In genomic region chr11:24689807-24690333, GRCm38 (mm10) we compare ENCODE assay signal across 8 mouse cellular contexts.
DNase-seq lines count a peak whose midpoint lies in the region; ATAC-seq and TF ChIP-seq lines count a peak whose summit lies in the region.

No protein-coding gene starts in this region.

- ATAC-seq in kidney, embryonic 16.5 days (ENCODE audit: low FRiP score, low TSS enrichment), result no peak
- no peak for ATAC-seq in erythroblast, adult 5-6 weeks (replicated peaks; ENCODE audit: low FRiP score, poor library complexity, severe bottlenecking)

- WGBS in kidney, embryonic 16.5 days, result 49% methylated on average over 7 of the region's 7 CpGs
- 40% methylated on average over 7 of the region's 7 CpGs for WGBS in embryonic facial prominence, embryonic 10.5 days

- no peak overlapping the region for H3K27ac ChIP-seq in kidney, embryonic 16.5 days (ENCODE audit: low read length)
- no peak overlapping the region for H3K27ac ChIP-seq in ES-E14 (ENCODE audit: insufficient read depth, low read depth, low read length, poor library complexity, severe bottlenecking)
- no peak overlapping the region for H3K27ac ChIP-seq in embryonic facial prominence, embryonic 10.5 days (replicated peaks)
- no peak overlapping the region for H3K27ac ChIP-seq in testis, adult 2 months (ENCODE audit: control insufficient read depth, insufficient read depth, low read depth, low read length)

- H3K27me3 ChIP-seq in kidney, embryonic 16.5 days (ENCODE audit: insufficient read depth, low read length), result peaks cover 22% of the 10 kb centered on the region
- no peaks in the 10 kb centered on the region for H3K27me3 ChIP-seq in embryonic facial prominence, embryonic 10.5 days (replicated peaks; ENCODE audit: low read depth, poor library complexity, severe bottlenecking)
- no peaks in the 10 kb centered on the region for H3K27me3 ChIP-seq in testis, adult 2 months (ENCODE audit: control insufficient read depth, insufficient read depth, low read length)

- no peaks in the 10 kb centered on the region for H3K36me3 ChIP-seq in kidney, embryonic 16.5 days (ENCODE audit: insufficient read depth, low read length)
- no peaks in the 10 kb centered on the region for H3K36me3 ChIP-seq in ES-E14 (ENCODE audit: control insufficient read depth, insufficient read depth, low read length, poor library complexity, severe bottlenecking)
- H3K36me3 ChIP-seq in embryonic facial prominence, embryonic 10.5 days (replicated peaks), result no peaks in the 10 kb centered on the region
- no peaks in the 10 kb centered on the region for H3K36me3 ChIP-seq in testis, adult 2 months (ENCODE audit: control insufficient read depth, insufficient read depth, low read length)

- H3K4me2 ChIP-seq in kidney, embryonic 16.5 days (replicated peaks; ENCODE audit: low read depth, low read length), result no peak overlapping the region

- peak; percentile 51; the same call in 1 of the 2 replicates for TF ChIP-seq CTCF in testis, adult 2 months (IDR thresholded peaks at IDR 0.05; ENCODE audit: control insufficient read depth, insufficient read depth, insufficient replicate concordance, low read depth, low read length)

- DNase-seq in kidney, adult 11 months, result peak; percentile 2
- peak; percentile 76 for DNase-seq in ES-E14 (ENCODE audit: low read depth, low spot score)
- peak; percentile 78 for DNase-seq in adrenal gland, postnatal 14 days
- peak; percentile 69 for DNase-seq in embryonic facial prominence, embryonic 10.5 days (ENCODE audit: low spot score)
- DNase-seq in lung, postnatal 25 days (ENCODE audit: low spot score), result peak; percentile 16

- H3K4me1 ChIP-seq in kidney, embryonic 16.5 days (ENCODE audit: insufficient read depth, low read length), result no peaks in the 10 kb centered on the region
- no peaks in the 10 kb centered on the region for H3K4me1 ChIP-seq in ES-E14 (ENCODE audit: control insufficient read depth in 2 of 2, insufficient read depth in 2 of 2, low read length in 2 of 2, poor library complexity in 1 of 2)
- H3K4me1 ChIP-seq in embryonic facial prominence, embryonic 10.5 days, result no peaks in the 10 kb centered on the region
- H3K4me1 ChIP-seq in testis, adult 2 months (ENCODE audit: control insufficient read depth, insufficient read depth, low read length), result no peaks in the 10 kb centered on the region

- in situ Hi-C loops in ES-E14 (cut with MboI; ENCODE audit: low sequenced_read_pairs in 2 of 2, unreplicated experiment in 2 of 2), result no loop called here

- H3K9ac ChIP-seq in kidney, embryonic 16.5 days (replicated peaks; ENCODE audit: low read length), result no peak overlapping the region
- no peak overlapping the region for H3K9ac ChIP-seq in ES-E14 (ENCODE audit: insufficient read depth, low read depth, low read length, poor library complexity, severe bottlenecking)

- H3K4me3 ChIP-seq in kidney, embryonic 16.5 days (ENCODE audit: low read length), result no peak overlapping the region
- no peak overlapping the region for H3K4me3 ChIP-seq in ES-E14 (ENCODE audit: insufficient read depth in 1 of 2, low read depth in 1 of 2, low read length in 2 of 2, poor library complexity in 1 of 2, severe bottlenecking in 1 of 2)
- no peak overlapping the region for H3K4me3 ChIP-seq in embryonic facial prominence, embryonic 10.5 days
- H3K4me3 ChIP-seq in testis, adult 2 months (ENCODE audit: control insufficient read depth, low read depth, low read length), result no peak overlapping the region

- TF ChIP-seq POLR2A in testis, adult 2 months (IDR thresholded peaks at IDR 0.05; ENCODE audit: control insufficient read depth, low read depth, low read length), result no peak

- H3K9me3 ChIP-seq in kidney, embryonic 16.5 days (ENCODE audit: low read length), result no peaks in the 10 kb centered on the region
- no peaks in the 10 kb centered on the region for H3K9me3 ChIP-seq in ES-E14 (ENCODE audit: control insufficient read depth, insufficient read depth, low read depth, low read length)
- H3K9me3 ChIP-seq in embryonic facial prominence, embryonic 10.5 days, result no peaks in the 10 kb centered on the region

TF ChIP-seq in ES-E14, 5 proteins besides CTCF, POLR2A, EP300 and RAD21:
- TF ChIP-seq MAFK (IDR thresholded peaks at IDR 0.05; ENCODE audit: insufficient read depth, low read depth, low read length) (no peak), CHD2 (IDR thresholded peaks at IDR 0.05; ENCODE audit: low read depth, low read length) (no peak), HCFC1 (IDR thresholded peaks at IDR 0.05; ENCODE audit: borderline replicate concordance, insufficient read depth, low read length) (no peak), ZC3H11A (IDR thresholded peaks at IDR 0.05; ENCODE audit: borderline replicate concordance, low read depth, low read length) (peak; percentile 47; the same call in 1 of the 2 replicates), ZNF384 (IDR thresholded peaks at IDR 0.05; ENCODE audit: low read depth, low read length) (no peak)

Comparison
In these comparisons a context has a peak if more than half of its experiments do, and no peak if none do; other contexts are left out.
1. DNase-seq: peak in every context shown above with its lines; median percentile 78 in adrenal gland, postnatal 14 days; 76 in ES-E14; 69 in embryonic facial prominence, embryonic 10.5 days; 16 in lung, postnatal 25 days; 2 in kidney, adult 11 months.